Mouse (Mus musculus): ENCODE results near the gene Alpl. TPM values are rescaled to one million over a fixed set of nuclear protein-coding genes. Genes with fewer than 3 reads are reported as not detected.

Gene Alpl
- polyA plus RNA-seq, 2 experiments = 5.1 TPM

- DNase-seq (ENCODE audit: low read depth in 3 of 3, low spot score in 3 of 3) (no peak), ATAC-seq (ENCODE audit: insufficient read depth) (no peak)
- TF ChIP-seq CTCF (IDR thresholded peaks at IDR 0.05; ENCODE audit: low read depth) (no peak), EP300 (IDR thresholded peaks at IDR 0.05; ENCODE audit: low read depth) (no peak)
- Histone ChIP-seq H3K4me3 (ENCODE audit: insufficient read depth in 1 of 2, low read depth in 2 of 2, low read length in 2 of 2) (no peak overlapping the region), H3K27ac (no peak overlapping the region), H3K9me3 (ENCODE audit: control insufficient read depth, low read length) (no peaks in the 10 kb centered on the region), H3K9ac (replicated peaks) (no peak overlapping the region), H3K4me2 (ENCODE audit: low read depth) (no peak overlapping the region), H3K4me1 (replicated peaks; ENCODE audit: control insufficient read depth in 2 of 2, insufficient read depth in 2 of 2, low read length in 1 of 2) (no peaks in the 10 kb centered on the region; a peak in 1 of 4 replicates), H3K36me3 (replicated peaks; ENCODE audit: control insufficient read depth, insufficient read depth, low read depth) (no peaks in the 10 kb centered on the region), H3K27me3 (ENCODE audit: control insufficient read depth, insufficient read depth, low read length) (no peaks in the 10 kb centered on the region; the same call in 1 of the 2 replicates)
- WGBS (ENCODE audit: insufficient replicate concordance) = 71% methylated on average over 3 of the region's 3 CpGs
Measured at GRCm38 (mm10) chr4:137823542-137823941, 27.4 kb upstream of the Alpl start.

DNA sequence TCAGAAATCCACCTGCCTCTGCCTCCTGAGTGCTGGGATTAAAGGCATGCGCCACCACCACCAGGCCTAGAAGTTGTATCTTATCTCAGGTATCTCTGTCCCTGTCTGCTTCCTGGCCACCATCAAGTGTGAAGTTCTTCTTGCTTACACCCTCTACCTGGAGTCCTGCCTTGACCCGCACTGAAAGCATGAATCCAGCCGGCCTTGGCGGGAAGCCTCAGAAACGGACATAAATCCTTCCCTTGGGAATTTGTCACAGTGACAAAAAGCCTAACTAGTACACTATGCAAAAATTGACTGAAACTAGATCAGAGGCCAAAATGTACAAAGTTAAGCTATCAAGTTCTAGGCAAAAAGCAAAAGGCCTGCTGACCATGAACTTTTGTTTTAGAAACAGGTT, 26.4 kb upstream of the Alpl start:
- Histone ChIP-seq H3K4me3 (ENCODE audit: insufficient read depth in 1 of 2, low read depth in 2 of 2, low read length in 2 of 2) (no peak overlapping the region), H3K4me2 (ENCODE audit: low read depth) (no peak overlapping the region), H3K9me3 (ENCODE audit: control insufficient read depth, low read length) (no peaks in the 10 kb centered on the region), H3K9ac (replicated peaks) (no peak overlapping the region), H3K27ac (no peak overlapping the region), H3K4me1 (replicated peaks; ENCODE audit: control insufficient read depth in 2 of 2, insufficient read depth in 2 of 2, low read length in 1 of 2) (no peaks in the 10 kb centered on the region; a peak in 1 of 4 replicates), H3K36me3 (replicated peaks; ENCODE audit: control insufficient read depth, insufficient read depth, low read depth) (no peaks in the 10 kb centered on the region), H3K27me3 (ENCODE audit: control insufficient read depth, insufficient read depth, low read length) (no peaks in the 10 kb centered on the region; the same call in 1 of the 2 replicates)
- DNase-seq (ENCODE audit: low read depth in 3 of 3, low spot score in 3 of 3) (no peak), ATAC-seq (ENCODE audit: insufficient read depth) (no peak)
- TF ChIP-seq EP300 (IDR thresholded peaks at IDR 0.05; ENCODE audit: low read depth) (no peak), CTCF (IDR thresholded peaks at IDR 0.05; ENCODE audit: low read depth) (no peak)
- WGBS (ENCODE audit: insufficient replicate concordance) = 68% methylated on average over 5 of the region's 5 CpGs

DNA sequence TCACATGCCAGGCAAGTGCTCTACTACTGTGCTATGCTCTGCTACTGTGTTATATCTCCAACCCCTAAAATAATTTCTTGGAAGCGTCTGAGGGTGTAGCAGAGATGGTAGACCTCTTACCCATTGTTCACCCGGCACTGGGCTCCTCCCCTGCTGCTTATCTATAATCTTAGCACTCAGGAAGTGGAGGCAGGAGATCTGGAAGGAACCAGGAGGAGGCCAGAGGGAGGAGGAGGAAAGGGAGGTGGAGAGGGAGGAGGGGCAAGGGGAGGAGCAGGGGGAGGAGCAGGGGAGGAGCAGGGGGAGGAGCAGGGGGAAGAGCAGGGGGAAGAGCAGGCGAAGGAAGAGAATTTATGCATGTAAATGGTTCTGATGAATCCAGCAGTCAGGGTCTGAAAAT, 24.5 kb upstream of the Alpl start:
- H3K27me3 ChIP-seq (ENCODE audit: control insufficient read depth, insufficient read depth, low read length) = no peaks in the 10 kb centered on the region
- 15% methylated on average over 3 of the region's 3 CpGs for WGBS (ENCODE audit: insufficient replicate concordance)
- no peaks in the 10 kb centered on the region for H3K9me3 ChIP-seq (ENCODE audit: control insufficient read depth, low read length)
- H3K4me3 ChIP-seq (ENCODE audit: insufficient read depth in 1 of 2, low read depth in 2 of 2, low read length in 2 of 2) = no peak overlapping the region
- no peak for ATAC-seq (ENCODE audit: insufficient read depth)
- DNase-seq (ENCODE audit: low read depth in 3 of 3, low spot score in 3 of 3) = no peak
- H3K4me2 ChIP-seq (ENCODE audit: low read depth) = no peak overlapping the region
- no peaks in the 10 kb centered on the region; a peak in 1 of 4 replicates for H3K4me1 ChIP-seq (replicated peaks; ENCODE audit: control insufficient read depth in 2 of 2, insufficient read depth in 2 of 2, low read length in 1 of 2)
- H3K36me3 ChIP-seq (replicated peaks; ENCODE audit: control insufficient read depth, insufficient read depth, low read depth) = no peaks in the 10 kb centered on the region
- TF ChIP-seq CTCF (IDR thresholded peaks at IDR 0.05; ENCODE audit: low read depth) (no peak), EP300 (IDR thresholded peaks at IDR 0.05; ENCODE audit: low read depth) (no peak)
- no peak overlapping the region for H3K27ac ChIP-seq
- H3K9ac ChIP-seq (replicated peaks) = no peak overlapping the region

- H3K36me3 ChIP-seq (replicated peaks; ENCODE audit: control insufficient read depth, insufficient read depth, low read depth) = no peaks in the 10 kb centered on the region
- H3K4me2 ChIP-seq (ENCODE audit: low read depth) = no peak overlapping the region
- no peak for DNase-seq (ENCODE audit: low read depth in 3 of 3, low spot score in 3 of 3)
- WGBS (ENCODE audit: insufficient replicate concordance) = 68% methylated on average over 2 of the region's 2 CpGs
- no peak for ATAC-seq (ENCODE audit: insufficient read depth)
- no peaks in the 10 kb centered on the region for H3K27me3 ChIP-seq (ENCODE audit: control insufficient read depth, insufficient read depth, low read length)
- no peaks in the 10 kb centered on the region; a peak in 1 of 4 replicates for H3K4me1 ChIP-seq (replicated peaks; ENCODE audit: control insufficient read depth in 2 of 2, insufficient read depth in 2 of 2, low read length in 1 of 2)
- no peaks in the 10 kb centered on the region for H3K9me3 ChIP-seq (ENCODE audit: control insufficient read depth, low read length)
- no peak for TF ChIP-seq CTCF (IDR thresholded peaks at IDR 0.05; ENCODE audit: low read depth)
- no peak for TF ChIP-seq EP300 (IDR thresholded peaks at IDR 0.05; ENCODE audit: low read depth)
- no peak overlapping the region for H3K27ac ChIP-seq
- no peak overlapping the region for H3K4me3 ChIP-seq (ENCODE audit: insufficient read depth in 1 of 2, low read depth in 2 of 2, low read length in 2 of 2)
- H3K9ac ChIP-seq (replicated peaks) = no peak overlapping the region
Measured at GRCm38 (mm10) chr4:137819487-137819886, 23.3 kb upstream of the Alpl start.

GRCm38 (mm10) chr4:137818341-137818740, 22.2 kb upstream of the Alpl start:
- Histone ChIP-seq H3K4me2 (ENCODE audit: low read depth) (no peak overlapping the region), H3K4me3 (ENCODE audit: insufficient read depth in 1 of 2, low read depth in 2 of 2, low read length in 2 of 2) (no peak overlapping the region), H3K36me3 (replicated peaks; ENCODE audit: control insufficient read depth, insufficient read depth, low read depth) (no peaks in the 10 kb centered on the region), H3K9ac (replicated peaks) (no peak overlapping the region), H3K9me3 (ENCODE audit: control insufficient read depth, low read length) (no peaks in the 10 kb centered on the region), H3K27ac (no peak overlapping the region), H3K4me1 (replicated peaks; ENCODE audit: control insufficient read depth in 2 of 2, insufficient read depth in 2 of 2, low read length in 1 of 2) (no peaks in the 10 kb centered on the region; a peak in 1 of 4 replicates), H3K27me3 (ENCODE audit: control insufficient read depth, insufficient read depth, low read length) (no peaks in the 10 kb centered on the region)
- 40% methylated on average over 3 of the region's 3 CpGs for WGBS (ENCODE audit: insufficient replicate concordance)
- ATAC-seq (ENCODE audit: insufficient read depth) (no peak), DNase-seq (ENCODE audit: low read depth in 3 of 3, low spot score in 3 of 3) (no peak)
- TF ChIP-seq CTCF (IDR thresholded peaks at IDR 0.05; ENCODE audit: low read depth) = no peak
- TF ChIP-seq EP300 (IDR thresholded peaks at IDR 0.05; ENCODE audit: low read depth) = no peak

Data from liver, embryonic 14.5 days (tissue).